Mouse (Mus musculus): ENCODE measurements at regions not wholly inside any gene's neighbourhood (a gene's known extent, or its start where the extent isn't known, plus 50 kb on each side); places are given as distances from the start of the nearest gene placed in this dataset.

- TF ChIP-seq MYOG (IDR thresholded peaks at IDR 0.05; ENCODE audit: control insufficient read depth, extremely low read depth, insufficient read length) (no peak), CTCF (IDR thresholded peaks at IDR 0.05; ENCODE audit: control insufficient read depth, insufficient read depth, insufficient read length) (no peak), FOSL1 (IDR thresholded peaks at IDR 0.05; ENCODE audit: insufficient read depth, low read length, poor library complexity, severe bottlenecking) (no peak)
Measured at GRCm38 (mm10) chr7:25986981-25987380, 74.3 kb upstream of the Cyp2b13 start.
